Mouse (Mus musculus): ENCODE results near the gene Slc39a11. TPM values are rescaled to one million over a fixed set of nuclear protein-coding genes. Genes with fewer than 3 reads are reported as not detected.

Gene Slc39a11
- polyA plus RNA-seq, 1 experiment from 2014 or later = 11.9 TPM

- H3K4me3 ChIP-seq (ENCODE audit: low read length) = no peak overlapping the region
- H3K27me3 ChIP-seq (ENCODE audit: control insufficient read depth, insufficient read depth, low read length) = no peaks in the 10 kb centered on the region
- H3K4me2 ChIP-seq (ENCODE audit: low read depth, low read length) = no peak overlapping the region
- no peaks in the 10 kb centered on the region for H3K9me3 ChIP-seq (replicated peaks; ENCODE audit: control insufficient read depth, low read length)
- no peaks in the 10 kb centered on the region for H3K4me1 ChIP-seq (ENCODE audit: control insufficient read depth, insufficient read depth, low read length)
- H3K9ac ChIP-seq (ENCODE audit: low read length) = no peak overlapping the region
- ATAC-seq (replicated peaks; ENCODE audit: extremely low read depth, insufficient read depth, low FRiP score) = no peak
- no peaks in the 10 kb centered on the region for H3K36me3 ChIP-seq (ENCODE audit: control insufficient read depth, insufficient read depth)
- H3K27ac ChIP-seq (ENCODE audit: low read length) = no peak overlapping the region
- 21% methylated on average over 2 of the region's 2 CpGs for WGBS
Measured at GRCm38 (mm10) chr11:113297765-113298164, 352.1 kb downstream of the Slc39a11 start.

DNA sequence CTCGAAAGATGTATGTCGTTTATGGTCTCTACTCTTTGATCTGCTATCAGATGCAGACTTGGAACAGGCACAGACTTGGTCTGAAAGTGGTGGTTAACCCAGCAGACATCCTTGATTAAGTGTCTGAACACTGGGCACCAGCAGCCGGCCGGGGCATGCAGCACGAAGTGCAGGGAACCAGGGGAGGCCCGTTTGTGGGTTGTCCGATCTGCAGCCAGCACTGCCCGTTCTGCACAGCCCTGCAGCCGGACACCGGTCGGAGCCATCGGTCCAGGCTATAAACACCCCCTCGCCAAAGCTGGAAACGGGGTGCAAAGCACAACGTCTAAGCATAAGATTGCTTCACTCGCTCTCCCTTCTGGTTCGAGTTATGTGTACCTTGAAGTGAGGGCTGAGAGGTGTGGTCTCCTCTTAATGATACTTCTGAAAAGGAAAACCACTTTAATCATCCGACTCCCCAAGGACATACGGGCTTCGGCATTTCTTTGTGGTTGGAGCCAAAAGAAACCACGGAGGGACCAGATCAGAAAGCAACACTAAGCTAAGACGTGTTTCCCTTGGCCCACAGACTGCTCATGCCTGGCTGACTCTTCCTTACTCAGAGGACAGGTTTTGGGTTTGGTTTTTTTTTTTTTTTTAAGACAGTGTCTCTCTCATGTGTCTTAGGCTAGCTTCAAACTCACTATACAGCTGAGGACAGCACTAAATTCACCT is 352.8 kb downstream of the Slc39a11 start:
- H3K4me2 ChIP-seq (ENCODE audit: low read depth, low read length) = no peak overlapping the region
- WGBS = 75% methylated on average over 22 of the region's 22 CpGs
- no peak overlapping the region for H3K9ac ChIP-seq (ENCODE audit: low read length)
- no peak overlapping the region for H3K27ac ChIP-seq (ENCODE audit: low read length)
- H3K4me3 ChIP-seq (ENCODE audit: low read length) = no peak overlapping the region
- no peaks in the 10 kb centered on the region for H3K9me3 ChIP-seq (replicated peaks; ENCODE audit: control insufficient read depth, low read length)
- H3K27me3 ChIP-seq (ENCODE audit: control insufficient read depth, insufficient read depth, low read length) = no peaks in the 10 kb centered on the region
- ATAC-seq (replicated peaks; ENCODE audit: extremely low read depth, insufficient read depth, low FRiP score) = no peak
- no peaks in the 10 kb centered on the region for H3K4me1 ChIP-seq (ENCODE audit: control insufficient read depth, insufficient read depth, low read length)
- no peaks in the 10 kb centered on the region for H3K36me3 ChIP-seq (ENCODE audit: control insufficient read depth, insufficient read depth)

DNA sequence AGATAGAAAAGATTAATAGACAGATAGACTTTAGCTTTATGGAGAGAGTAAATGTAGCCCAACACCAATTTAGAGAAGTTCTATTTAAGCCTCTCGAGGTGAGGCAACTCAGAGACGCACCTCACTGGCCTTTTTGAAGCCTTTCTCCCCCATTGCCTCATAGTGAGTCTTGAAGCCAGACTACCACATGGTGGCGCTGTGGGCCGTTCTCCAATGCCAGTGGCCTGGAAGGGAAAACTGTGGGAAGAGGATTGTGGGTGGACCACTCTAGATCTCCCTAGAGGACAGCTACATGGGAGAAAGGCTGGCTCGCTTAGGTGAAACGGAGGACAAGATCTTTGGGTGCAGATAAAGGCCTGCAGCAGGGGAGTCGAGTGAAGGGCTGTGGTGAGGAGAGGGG is 353.7 kb downstream of the Slc39a11 start:
- no peaks in the 10 kb centered on the region for H3K36me3 ChIP-seq (ENCODE audit: control insufficient read depth, insufficient read depth)
- WGBS = 31% methylated on average over 7 of the region's 7 CpGs
- H3K27me3 ChIP-seq (ENCODE audit: control insufficient read depth, insufficient read depth, low read length) = no peaks in the 10 kb centered on the region
- H3K9ac ChIP-seq (ENCODE audit: low read length) = no peak overlapping the region
- H3K9me3 ChIP-seq (replicated peaks; ENCODE audit: control insufficient read depth, low read length) = no peaks in the 10 kb centered on the region
- ATAC-seq (replicated peaks; ENCODE audit: extremely low read depth, insufficient read depth, low FRiP score) = no peak
- H3K4me2 ChIP-seq (ENCODE audit: low read depth, low read length) = no peak overlapping the region
- H3K4me3 ChIP-seq (ENCODE audit: low read length) = no peak overlapping the region
- H3K27ac ChIP-seq (ENCODE audit: low read length) = no peak overlapping the region
- no peaks in the 10 kb centered on the region for H3K4me1 ChIP-seq (ENCODE audit: control insufficient read depth, insufficient read depth, low read length)

GRCm38 (mm10) chr11:113294518-113294917 is 355.4 kb downstream of the Slc39a11 start:
- peak; percentile 37; the same call in 1 of the 2 replicates for ATAC-seq (replicated peaks; ENCODE audit: extremely low read depth, insufficient read depth, low FRiP score)
- WGBS = 52% methylated on average over 8 of the region's 8 CpGs
- Histone ChIP-seq H3K4me1 (ENCODE audit: control insufficient read depth, insufficient read depth, low read length) (no peaks in the 10 kb centered on the region), H3K27ac (ENCODE audit: low read length) (no peak overlapping the region), H3K27me3 (ENCODE audit: control insufficient read depth, insufficient read depth, low read length) (no peaks in the 10 kb centered on the region), H3K9me3 (replicated peaks; ENCODE audit: control insufficient read depth, low read length) (no peaks in the 10 kb centered on the region), H3K4me3 (ENCODE audit: low read length) (no peak overlapping the region), H3K9ac (ENCODE audit: low read length) (no peak overlapping the region), H3K4me2 (ENCODE audit: low read depth, low read length) (no peak overlapping the region), H3K36me3 (ENCODE audit: control insufficient read depth, insufficient read depth) (no peaks in the 10 kb centered on the region)

- H3K4me2 ChIP-seq (ENCODE audit: low read depth, low read length) = no peak overlapping the region
- 77% methylated on average over 13 of the region's 13 CpGs for WGBS
- H3K27ac ChIP-seq (ENCODE audit: low read length) = no peak overlapping the region
- H3K36me3 ChIP-seq (ENCODE audit: control insufficient read depth, insufficient read depth) = no peaks in the 10 kb centered on the region
- H3K4me3 ChIP-seq (ENCODE audit: low read length) = no peak overlapping the region
- no peaks in the 10 kb centered on the region for H3K9me3 ChIP-seq (replicated peaks; ENCODE audit: control insufficient read depth, low read length)
- no peak overlapping the region for H3K9ac ChIP-seq (ENCODE audit: low read length)
- ATAC-seq (replicated peaks; ENCODE audit: extremely low read depth, insufficient read depth, low FRiP score) = no peak
- no peaks in the 10 kb centered on the region for H3K4me1 ChIP-seq (ENCODE audit: control insufficient read depth, insufficient read depth, low read length)
- H3K27me3 ChIP-seq (ENCODE audit: control insufficient read depth, insufficient read depth, low read length) = no peaks in the 10 kb centered on the region
Measured at GRCm38 (mm10) chr11:113292906-113293614, 356.8 kb downstream of the Slc39a11 start.

GRCm38 (mm10) chr11:113291781-113292714 is 357.8 kb downstream of the Slc39a11 start:
- H3K4me1 ChIP-seq (ENCODE audit: control insufficient read depth, insufficient read depth, low read length) = no peaks in the 10 kb centered on the region
- no peaks in the 10 kb centered on the region for H3K27me3 ChIP-seq (ENCODE audit: control insufficient read depth, insufficient read depth, low read length)
- H3K4me2 ChIP-seq (ENCODE audit: low read depth, low read length) = no peak overlapping the region
- H3K4me3 ChIP-seq (ENCODE audit: low read length) = no peak overlapping the region
- H3K36me3 ChIP-seq (ENCODE audit: control insufficient read depth, insufficient read depth) = no peaks in the 10 kb centered on the region
- no peak overlapping the region for H3K9ac ChIP-seq (ENCODE audit: low read length)
- no peaks in the 10 kb centered on the region for H3K9me3 ChIP-seq (replicated peaks; ENCODE audit: control insufficient read depth, low read length)
- ATAC-seq (replicated peaks; ENCODE audit: extremely low read depth, insufficient read depth, low FRiP score) = no peak
- H3K27ac ChIP-seq (ENCODE audit: low read length) = peak overlapping the region; percentile 32; the same call in 1 of the 2 replicates
- WGBS = 69% methylated on average over 17 of the region's 17 CpGs

DNA sequence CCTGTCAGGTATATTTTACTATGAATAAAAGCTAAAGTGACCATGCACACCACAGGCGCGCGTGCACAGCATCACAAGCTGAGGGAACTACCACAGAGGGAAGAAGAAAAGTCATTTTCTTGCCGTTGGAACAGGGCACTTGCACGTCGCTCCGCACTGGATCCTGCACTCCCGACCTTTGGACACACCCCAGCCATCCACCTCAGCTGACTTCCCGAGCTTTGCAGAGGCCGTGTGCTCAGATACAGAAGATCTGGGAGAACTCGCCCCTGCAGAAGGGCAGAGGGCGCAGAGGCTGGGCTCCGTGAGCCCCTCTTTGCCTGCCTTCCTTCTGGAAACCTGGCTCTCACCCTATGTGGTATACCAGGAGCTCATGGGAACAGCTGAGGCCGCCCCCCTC is 359.0 kb downstream of the Slc39a11 start:
- H3K4me2 ChIP-seq (ENCODE audit: low read depth, low read length) = no peak overlapping the region
- no peak overlapping the region for H3K4me3 ChIP-seq (ENCODE audit: low read length)
- no peak overlapping the region for H3K27ac ChIP-seq (ENCODE audit: low read length)
- no peak overlapping the region for H3K9ac ChIP-seq (ENCODE audit: low read length)
- no peak for ATAC-seq (replicated peaks; ENCODE audit: extremely low read depth, insufficient read depth, low FRiP score)
- 82% methylated on average over 14 of the region's 14 CpGs for WGBS
- H3K36me3 ChIP-seq (ENCODE audit: control insufficient read depth, insufficient read depth) = no peaks in the 10 kb centered on the region
- H3K9me3 ChIP-seq (replicated peaks; ENCODE audit: control insufficient read depth, low read length) = no peaks in the 10 kb centered on the region
- H3K27me3 ChIP-seq (ENCODE audit: control insufficient read depth, insufficient read depth, low read length) = no peaks in the 10 kb centered on the region
- H3K4me1 ChIP-seq (ENCODE audit: control insufficient read depth, insufficient read depth, low read length) = no peaks in the 10 kb centered on the region

GRCm38 (mm10) chr11:113284951-113285741 is 364.7 kb downstream of the Slc39a11 start:
- Histone ChIP-seq H3K4me3 (ENCODE audit: low read length) (no peak overlapping the region), H3K9ac (ENCODE audit: low read length) (no peak overlapping the region), H3K36me3 (ENCODE audit: control insufficient read depth, insufficient read depth) (no peaks in the 10 kb centered on the region), H3K9me3 (replicated peaks; ENCODE audit: control insufficient read depth, low read length) (no peaks in the 10 kb centered on the region), H3K4me1 (ENCODE audit: control insufficient read depth, insufficient read depth, low read length) (no peaks in the 10 kb centered on the region), H3K27me3 (ENCODE audit: control insufficient read depth, insufficient read depth, low read length) (no peaks in the 10 kb centered on the region), H3K27ac (ENCODE audit: low read length) (no peak overlapping the region), H3K4me2 (ENCODE audit: low read depth, low read length) (no peak overlapping the region)
- ATAC-seq (replicated peaks; ENCODE audit: extremely low read depth, insufficient read depth, low FRiP score) = no peak
- 82% methylated on average over 27 of the region's 27 CpGs for WGBS

Data from heart, embryonic 16.5 days (tissue).